Mouse (Mus musculus) kidney, embryonic 14.5 days (tissue): Measurements from ENCODE around the gene Slc36a4. TPM values are rescaled to one million over a fixed set of nuclear protein-coding genes. Genes with fewer than 3 reads are reported as not detected.

Experiments used
- ATAC-seq: fragments of 200-750 bp; cut with Nextera tagmentation; 2 replicates; pipeline ENCODE4 v1.8.0; 2017; ENCODE audit warnings: moderate number of reproducible peaks, mild to moderate bottlenecking, moderate TSS enrichment, moderate library complexity; ENCODE audit not compliant: low FRiP score, low TSS enrichment
- H3K27ac ChIP-seq: fragments of 300-500 bp; sonication (generic); 2 replicates; pipeline ENCODE4 v1.5.1; 2014; ENCODE audit warnings: low read depth, mild to moderate bottlenecking, low read length, moderate library complexity, mixed read lengths
- H3K27me3 ChIP-seq: fragments of 300-500 bp; sonication (generic); 2 replicates; pipeline ENCODE4 v1.6.1; 2014; ENCODE audit warnings: mild to moderate bottlenecking, low read length; ENCODE audit not compliant: control insufficient read depth, insufficient read depth
- H3K36me3 ChIP-seq: fragments of 300-500 bp; sonication (generic); 2 replicates; pipeline ENCODE4 v1.6.1; 2014; ENCODE audit warnings: low read length, mixed read lengths; ENCODE audit not compliant: control insufficient read depth, insufficient read depth
- H3K4me1 ChIP-seq: fragments of 300-500 bp; sonication (generic); 2 replicates; pipeline ENCODE4 v1.6.1; 2014; ENCODE audit warnings: low read length, mixed read lengths; ENCODE audit not compliant: control insufficient read depth, insufficient read depth
- H3K4me2 ChIP-seq: fragments of 300-500 bp; sonication (generic); replicated peaks from 2 replicates; pipeline ENCODE4 v1.6.1; 2014; ENCODE audit warnings: low read depth, mild to moderate bottlenecking, low read length
- H3K4me3 ChIP-seq: fragments of 300-500 bp; sonication (generic); 2 replicates; pipeline ENCODE4 v1.5.1; 2014; ENCODE audit warnings: mild to moderate bottlenecking, low read length
- H3K9ac ChIP-seq: fragments of 300-500 bp; sonication (generic); 2 replicates; pipeline ENCODE4 v1.6.1; 2014; ENCODE audit warnings: low read depth, mild to moderate bottlenecking, low read length, moderate library complexity
- H3K9me3 ChIP-seq: fragments of 300-500 bp; sonication (generic); 2 replicates; pipeline ENCODE4 v1.6.1; 2016; ENCODE audit warnings: low read length; ENCODE audit not compliant: control insufficient read depth
- whole genome bisulfite sequencing: fragments of 180-500 bp; shearing (Covaris S2); extraction: QIAGEN DNeasy Blood & Tissue Kit; methylation state at CpG from one replicate; pipeline ENCODE4 v1.1.7; 2014; 5-methylcytosine and 5-hydroxymethylcytosine counted together
- polyA plus RNA-seq: library from polyadenylated mRNA; unstranded; fragments of >200 nt; fragmentation: Nextera tagmentation; extraction: Ambion mirVana; gene quantifications from 2 replicates; pipeline ENCODE4 v1.2.1, GENCODE M21; 2014

The Slc36a4 gene
- polyA plus RNA-seq, 1 experiment from 2014 or later = 25.7 TPM

- H3K9ac ChIP-seq = no peak overlapping the region
- 63% methylated on average over 5 of the region's 5 CpGs for WGBS
- H3K4me1 ChIP-seq = no peaks in the 10 kb centered on the region
- H3K4me2 ChIP-seq = no peak overlapping the region
- ATAC-seq = no peak
- no peak overlapping the region for H3K27ac ChIP-seq
- H3K27me3 ChIP-seq = no peaks in the 10 kb centered on the region
- no peaks in the 10 kb centered on the region for H3K9me3 ChIP-seq
- H3K4me3 ChIP-seq = no peak overlapping the region
- no peaks in the 10 kb centered on the region for H3K36me3 ChIP-seq
Observed at GRCm38 (mm10) chr9:15766821-15767220, 57.3 kb downstream of the Slc36a4 start.

- Histone ChIP-seq H3K9ac (no peak overlapping the region), H3K4me2 (no peak overlapping the region), H3K4me1 (no peaks in the 10 kb centered on the region), H3K27me3 (no peaks in the 10 kb centered on the region), H3K27ac (no peak overlapping the region), H3K36me3 (no peaks in the 10 kb centered on the region), H3K9me3 (no peaks in the 10 kb centered on the region), H3K4me3 (no peak overlapping the region)
- 83% methylated on average over 12 of the region's 12 CpGs for WGBS
- no peak for ATAC-seq
Observed at GRCm38 (mm10) chr9:15772766-15773165, 63.2 kb downstream of the Slc36a4 start.

GRCm38 (mm10) chr9:15773426-15773825 is 63.9 kb downstream of the Slc36a4 start:
- H3K27ac ChIP-seq = no peak overlapping the region
- no peaks in the 10 kb centered on the region for H3K27me3 ChIP-seq
- no peaks in the 10 kb centered on the region for H3K36me3 ChIP-seq
- no peak overlapping the region for H3K4me2 ChIP-seq
- WGBS = 36% methylated on average over 3 of the region's 4 CpGs
- no peaks in the 10 kb centered on the region for H3K9me3 ChIP-seq
- H3K4me3 ChIP-seq = no peak overlapping the region
- no peak overlapping the region for H3K9ac ChIP-seq
- no peak; the same call in 1 of the 2 replicates for ATAC-seq
- H3K4me1 ChIP-seq = no peaks in the 10 kb centered on the region

GRCm38 (mm10) chr9:15774911-15775310 is 65.4 kb downstream of the Slc36a4 start:
- ATAC-seq = no peak

GRCm38 (mm10) chr9:15781936-15782335 is 72.4 kb downstream of the Slc36a4 start:
- Histone ChIP-seq H3K36me3 (no peaks in the 10 kb centered on the region), H3K4me1 (no peaks in the 10 kb centered on the region), H3K4me2 (no peak overlapping the region), H3K27ac (no peak overlapping the region), H3K27me3 (no peaks in the 10 kb centered on the region), H3K9me3 (no peaks in the 10 kb centered on the region), H3K9ac (no peak overlapping the region), H3K4me3 (no peak overlapping the region)
- WGBS = 70% methylated on average over 4 of the region's 4 CpGs
- no peak for ATAC-seq

More at GRCm38 (mm10) chr9:15774911-15775310, 65.4 kb downstream of the Slc36a4 start:
- Histone ChIP-seq H3K4me1 (no peaks in the 10 kb centered on the region), H3K9me3 (no peaks in the 10 kb centered on the region), H3K36me3 (no peaks in the 10 kb centered on the region), H3K4me3 (no peak overlapping the region), H3K27ac (no peak overlapping the region), H3K9ac (no peak overlapping the region), H3K4me2 (no peak overlapping the region), H3K27me3 (no peaks in the 10 kb centered on the region)
- WGBS = 77% methylated on average over 1 of the region's 1 CpGs

GRCm38 (mm10) chr9:15786192-15786591 is 76.7 kb downstream of the Slc36a4 start:
- Histone ChIP-seq H3K27ac (peak overlapping the region; percentile 26; the same call in 1 of the 2 replicates), H3K4me2 (no peak overlapping the region), H3K9me3 (no peaks in the 10 kb centered on the region), H3K4me3 (no peak overlapping the region), H3K36me3 (no peaks in the 10 kb centered on the region), H3K27me3 (no peaks in the 10 kb centered on the region), H3K9ac (no peak overlapping the region), H3K4me1 (no peaks in the 10 kb centered on the region)
- no peak; the same call in 1 of the 2 replicates for ATAC-seq
- WGBS = 54% methylated on average over 3 of the region's 3 CpGs

GRCm38 (mm10) chr9:15786610-15787009 is 77.1 kb downstream of the Slc36a4 start:
- Histone ChIP-seq H3K27me3 (no peaks in the 10 kb centered on the region), H3K27ac (peak overlapping the region; percentile 13; the same call in 1 of the 2 replicates), H3K4me3 (no peak overlapping the region), H3K4me1 (no peaks in the 10 kb centered on the region), H3K9ac (no peak overlapping the region), H3K36me3 (no peaks in the 10 kb centered on the region), H3K4me2 (no peak overlapping the region), H3K9me3 (no peaks in the 10 kb centered on the region)
- ATAC-seq = no peak
- WGBS = 62% methylated on average over 2 of the region's 2 CpGs

- H3K36me3 ChIP-seq = no peaks in the 10 kb centered on the region
- H3K27ac ChIP-seq = no peak overlapping the region
- WGBS = 84% methylated on average over 9 of the region's 9 CpGs
- H3K9ac ChIP-seq = no peak overlapping the region
- H3K27me3 ChIP-seq = no peaks in the 10 kb centered on the region
- ATAC-seq = no peak
- H3K4me1 ChIP-seq = no peaks in the 10 kb centered on the region
- H3K4me3 ChIP-seq = no peak overlapping the region
- H3K9me3 ChIP-seq = no peaks in the 10 kb centered on the region
- no peak overlapping the region for H3K4me2 ChIP-seq
Observed at GRCm38 (mm10) chr9:15792076-15792475, 82.5 kb downstream of the Slc36a4 start.
